ENCODE assay signal across 22 mouse cellular contexts in the genomic region with DNA sequence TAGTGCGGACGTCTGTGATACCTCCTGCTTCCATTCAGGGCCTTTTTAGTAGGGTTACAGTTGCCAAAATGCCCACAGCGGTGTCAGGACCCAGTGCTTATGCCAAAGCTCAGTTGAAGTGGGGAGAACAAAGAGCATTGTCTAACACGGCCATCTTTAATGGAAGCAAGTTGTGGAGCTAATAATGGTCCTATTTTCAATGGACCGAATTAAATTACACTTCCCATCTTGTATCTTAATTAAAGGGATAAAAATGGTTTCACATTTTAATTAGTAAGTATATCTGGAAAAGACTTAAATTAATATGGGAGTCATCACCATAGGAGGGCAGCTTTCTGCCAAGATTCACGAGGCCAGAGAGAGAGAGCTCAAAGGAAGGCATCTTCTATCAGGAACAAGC.
"Had no signal": no experiment of that assay in that cellular context is flagged by ENCODE, and none has a peak within 500 bp of the region (broad histone marks: within the 10 kb centered on the region; RNA-seq: fewer than 3 reads in every experiment).

No protein-coding gene starts in this region.

- DNase-seq: heart, postnatal 10 days; heart, postnatal 14 days; heart, postnatal 36 days; heart, postnatal 4 days; kidney, adult 11 months; kidney, adult 18-20 months; kidney, adult 2 months; kidney, adult 8-10 months; kidney, adult 9 months; kidney, postnatal 10 days; kidney, postnatal 14 days; kidney, postnatal 25 days; kidney, postnatal 36 days; kidney, postnatal 4 days; layer of hippocampus, adult 9-11 months; layer of hippocampus, postnatal 36 days had no signal

- ATAC-seq: hindbrain, embryonic 16.5 days; hindbrain, postnatal 0 days; inflammation-experienced regulatory T-cells, adult 6 months; intestine, embryonic 15.5 days; intestine, embryonic 16.5 days; intestine, postnatal 0 days had no signal
